Mouse (Mus musculus) bone marrow macrophage, adult 2 months (primary cell): Measurements from ENCODE around the gene Uggt2.

Source experiments
- CTCF ChIP-seq: IDR thresholded peaks from 2 replicates; pipeline ENCODE4 v1.5.1; 2012; ENCODE audit warnings: low read depth, mild to moderate bottlenecking, low read length, moderate library complexity
- POLR2A ChIP-seq: IDR thresholded peaks from 2 replicates; pipeline ENCODE4 v1.6.1; 2012; ENCODE audit warnings: mild to moderate bottlenecking, low read depth, low read length, borderline replicate concordance

- TF ChIP-seq POLR2A, result no peak
- TF ChIP-seq CTCF, result no peak
These were observed 73.3 kb downstream of the Uggt2 start for GRCm38 (mm10) chr14:119025889-119026288.
